Mouse (Mus musculus): ENCODE measurements around the gene Oscp1. TPM values are rescaled to one million over a fixed set of nuclear protein-coding genes. Genes with fewer than 3 reads are reported as not detected.

Oscp1 gene
- total RNA-seq (2021) = 1 to 10 TPM; 4.4 to 4.6 TPM
- long read RNA-seq, experiment 1, full-length matches to known transcripts = 3 of 6 reads
- long read RNA-seq, experiment 1, partial matches to known transcripts = 1 of 6 reads
- long read RNA-seq, experiment 1, other reads (novel, unspliced or antisense) = 2 of 6 reads
- long read RNA-seq, experiment 2, full-length matches to known transcripts = 6 of 9 reads
- long read RNA-seq, experiment 2, partial matches to known transcripts = 1 of 9 reads
- long read RNA-seq, experiment 2, other reads (novel, unspliced or antisense) = 2 of 9 reads

DNA sequence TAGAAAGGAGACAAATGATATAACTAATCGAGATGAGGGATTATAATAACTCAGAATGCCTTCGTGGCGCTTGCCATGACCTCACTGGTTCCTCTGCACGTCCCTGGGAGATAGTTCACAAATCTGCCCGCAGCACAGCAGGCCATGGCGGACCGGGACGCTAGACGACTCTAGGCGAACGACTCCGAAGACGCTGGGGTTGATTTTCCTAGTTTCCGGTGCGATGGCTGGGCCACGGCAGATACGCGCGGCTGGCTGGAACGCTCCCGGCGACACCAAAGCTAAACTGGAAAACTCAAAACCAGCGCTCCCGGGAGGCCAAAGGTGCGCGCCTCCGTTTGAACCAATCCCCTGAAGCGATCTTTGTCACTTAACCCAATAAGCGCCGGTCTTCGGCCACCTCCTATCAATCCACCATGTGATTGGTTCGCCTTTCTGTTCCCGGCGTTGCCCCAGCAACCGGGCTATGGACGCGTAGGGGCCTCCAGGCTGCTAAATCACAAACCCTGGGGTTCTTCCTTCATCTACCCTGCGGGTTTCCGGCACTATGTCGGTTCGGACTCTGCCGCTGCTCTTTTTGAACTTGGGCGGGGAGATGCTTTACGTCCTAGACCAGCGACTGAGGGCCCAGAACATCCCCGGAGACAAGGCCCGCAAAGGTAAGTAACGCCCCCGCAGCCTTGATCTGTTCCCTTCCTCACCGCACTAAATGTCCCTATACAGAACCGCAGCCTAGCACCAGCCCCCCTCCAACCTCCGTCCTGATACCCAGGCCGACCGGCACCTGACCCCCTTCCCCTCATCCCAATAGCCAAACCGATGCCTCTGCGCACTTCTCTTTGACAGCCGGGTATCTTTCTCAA, at the start of gene Oscp1:
Oscp1 (plus strand) TSS at position 432 of the 863 bp plus-strand sequence.
- DNase-seq (ENCODE audit: low spot score in 2 of 2) = peak; percentile 72 to 86

DNA sequence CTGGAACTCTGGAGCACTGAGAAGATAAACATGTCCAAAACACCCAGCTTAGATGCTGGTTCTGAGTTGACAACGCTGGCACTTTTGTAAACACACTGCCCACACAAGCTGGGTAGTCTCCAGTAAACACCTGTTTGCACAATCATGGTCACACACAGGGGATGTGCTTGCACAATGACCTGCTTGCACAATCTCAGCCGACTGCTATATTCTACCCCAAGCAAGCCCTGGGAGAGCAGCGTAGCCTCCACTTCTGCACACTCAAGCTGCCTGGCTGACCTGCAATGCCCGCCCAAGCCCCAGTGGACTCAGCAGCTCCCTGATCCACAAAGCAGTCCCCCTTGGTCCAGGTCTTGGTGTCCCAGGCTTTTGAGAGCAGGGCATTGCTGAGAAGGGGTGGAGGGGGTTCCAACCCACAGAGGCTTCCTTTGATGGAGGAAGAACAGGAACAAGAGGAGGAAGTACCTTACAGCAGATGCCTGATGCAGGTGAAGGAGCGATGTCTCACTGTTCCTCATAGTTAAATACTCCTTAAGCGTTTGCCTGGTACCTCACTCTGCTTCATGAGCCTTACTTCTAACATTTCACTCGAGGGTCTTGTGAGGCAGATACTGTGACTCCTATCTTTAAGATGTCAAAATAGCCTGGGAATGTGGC, 40.6 kb upstream of the Oscp1 start:
- DNase-seq (ENCODE audit: low spot score in 2 of 2) = no peak

DNA sequence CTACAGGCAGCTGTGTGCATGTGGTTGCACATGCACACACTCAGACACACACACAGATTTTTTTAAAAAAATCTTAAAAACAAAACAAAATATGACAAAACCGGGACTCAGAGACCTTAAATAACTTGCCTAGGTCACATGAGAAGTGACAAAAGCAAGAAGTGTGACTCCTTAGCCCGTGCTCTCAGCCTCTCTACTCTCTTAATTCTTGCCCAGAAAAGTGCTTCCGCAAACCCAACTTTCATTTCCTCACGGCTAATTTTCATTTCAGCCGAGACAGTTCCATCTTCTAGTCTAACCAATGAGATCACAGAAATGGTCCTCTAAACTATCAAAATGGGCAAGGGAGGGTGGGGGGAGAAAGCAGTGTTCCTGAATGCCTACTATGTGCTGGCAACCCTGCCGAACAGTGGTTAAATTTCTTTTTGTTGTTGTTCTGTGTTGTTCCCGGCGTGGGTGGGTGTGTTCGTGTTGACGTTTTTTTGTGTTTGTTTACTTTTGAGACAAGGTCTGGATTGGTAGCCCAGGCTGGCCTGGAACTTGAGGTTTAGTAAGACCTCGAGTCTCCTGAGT, 39.3 kb upstream of the Oscp1 start:
- DNase-seq (ENCODE audit: low spot score in 2 of 2) = no peak

GRCm38 (mm10) chr4:126024303-126024900, 34.0 kb upstream of the Oscp1 start, which contains the start of gene Csf3r:
TSS of gene Csf3r (plus strand) at chr4:126024550.
- no peak for DNase-seq (ENCODE audit: low spot score in 2 of 2)

- DNase-seq (ENCODE audit: low spot score in 2 of 2) = no peak
Measured at GRCm38 (mm10) chr4:126025801-126026200, 32.6 kb upstream of the Oscp1 start.

DNA sequence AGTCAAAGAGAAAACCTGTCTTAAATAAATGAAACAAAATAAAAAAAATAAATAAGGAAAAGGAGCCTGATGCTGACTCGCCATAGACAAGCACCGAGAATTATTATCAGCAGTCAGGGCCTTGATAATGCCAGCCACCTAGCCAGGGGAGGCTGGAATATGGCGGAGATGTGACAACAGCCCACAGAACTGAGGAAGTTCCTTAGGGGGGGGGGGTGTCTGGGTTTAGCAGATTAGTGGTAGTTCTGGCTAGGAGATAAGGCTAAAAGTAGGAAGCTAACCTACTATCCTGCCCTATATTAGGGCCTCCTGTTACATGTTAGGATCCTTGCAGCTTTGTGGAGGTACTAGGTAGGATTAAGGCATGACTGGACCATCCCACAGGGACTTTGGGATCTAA, 30.4 kb upstream of the Oscp1 start:
- DNase-seq (ENCODE audit: low spot score in 2 of 2) = no peak

DNA sequence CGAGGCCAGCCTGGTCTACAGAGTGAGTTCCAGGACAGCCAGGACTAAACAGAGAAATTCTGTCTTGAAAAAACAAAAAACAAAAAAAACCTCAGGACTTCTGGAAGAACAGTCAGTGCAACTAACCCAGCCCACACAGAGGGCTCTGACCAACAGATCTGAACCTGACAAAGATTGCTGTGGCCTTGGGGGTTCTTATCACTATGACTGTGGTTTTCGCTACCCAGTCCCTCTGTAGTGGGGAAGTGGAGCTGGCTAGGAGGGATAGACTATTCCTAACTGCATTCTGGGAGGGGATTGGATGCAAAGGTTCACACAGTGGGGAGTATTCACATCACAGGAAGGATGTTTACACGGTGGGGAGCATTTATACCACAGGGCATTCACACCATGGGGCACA, 29.3 kb upstream of the Oscp1 start:
- no peak for DNase-seq (ENCODE audit: low spot score in 2 of 2)

DNA sequence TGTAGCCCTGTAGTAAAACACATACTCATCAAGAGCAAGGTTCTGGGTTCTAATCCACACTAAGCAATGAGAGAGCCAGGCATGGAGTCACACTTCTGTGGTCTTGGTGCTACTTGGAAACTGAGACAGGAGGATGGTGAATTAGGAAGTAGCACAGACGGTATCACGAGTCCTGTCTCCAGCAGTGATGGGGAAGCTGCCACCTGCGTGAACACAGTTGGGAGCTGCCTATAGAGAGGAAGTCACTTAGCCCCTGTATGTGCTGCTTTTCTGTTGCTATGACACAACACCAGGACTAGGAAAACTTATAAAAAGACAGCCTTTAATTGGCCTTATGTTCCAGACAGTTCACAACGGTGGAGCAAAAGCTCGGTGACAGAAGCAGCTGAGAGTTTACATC, 27.7 kb upstream of the Oscp1 start:
- no peak for DNase-seq (ENCODE audit: low spot score in 2 of 2)

DNA sequence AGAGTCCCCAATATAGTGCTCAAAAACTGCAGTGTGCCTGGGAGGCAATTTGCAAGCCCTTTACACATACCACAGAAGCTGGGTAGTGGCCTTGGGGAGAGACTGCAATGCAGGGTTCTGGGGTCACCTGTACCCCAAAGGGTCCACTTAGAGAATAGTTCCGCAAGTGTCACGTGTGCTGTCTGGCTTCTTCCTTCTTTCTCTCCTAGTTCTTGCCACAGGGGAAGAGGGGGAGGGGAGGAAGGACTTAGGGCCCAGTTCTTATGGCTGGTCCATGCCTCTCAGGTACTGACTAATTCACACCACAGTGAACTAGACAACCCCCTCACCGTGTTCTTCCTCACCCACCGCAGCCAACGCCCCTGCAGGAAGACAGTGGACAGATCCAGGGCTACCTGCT, 23.0 kb upstream of the Oscp1 start:
- DNase-seq (ENCODE audit: low spot score in 2 of 2) = no peak

GRCm38 (mm10) chr4:126046851-126047585, 11.3 kb upstream of the Oscp1 start, which contains the start of gene Mrps15:
TSS of gene Mrps15 (plus strand) at chr4:126046925.
- DNase-seq (ENCODE audit: low spot score in 2 of 2) = peak; percentile 68 to 87

- DNase-seq (ENCODE audit: low spot score in 2 of 2) = no peak
Measured at GRCm38 (mm10) chr4:126051617-126052016, 6.7 kb upstream of the Oscp1 start.

DNA sequence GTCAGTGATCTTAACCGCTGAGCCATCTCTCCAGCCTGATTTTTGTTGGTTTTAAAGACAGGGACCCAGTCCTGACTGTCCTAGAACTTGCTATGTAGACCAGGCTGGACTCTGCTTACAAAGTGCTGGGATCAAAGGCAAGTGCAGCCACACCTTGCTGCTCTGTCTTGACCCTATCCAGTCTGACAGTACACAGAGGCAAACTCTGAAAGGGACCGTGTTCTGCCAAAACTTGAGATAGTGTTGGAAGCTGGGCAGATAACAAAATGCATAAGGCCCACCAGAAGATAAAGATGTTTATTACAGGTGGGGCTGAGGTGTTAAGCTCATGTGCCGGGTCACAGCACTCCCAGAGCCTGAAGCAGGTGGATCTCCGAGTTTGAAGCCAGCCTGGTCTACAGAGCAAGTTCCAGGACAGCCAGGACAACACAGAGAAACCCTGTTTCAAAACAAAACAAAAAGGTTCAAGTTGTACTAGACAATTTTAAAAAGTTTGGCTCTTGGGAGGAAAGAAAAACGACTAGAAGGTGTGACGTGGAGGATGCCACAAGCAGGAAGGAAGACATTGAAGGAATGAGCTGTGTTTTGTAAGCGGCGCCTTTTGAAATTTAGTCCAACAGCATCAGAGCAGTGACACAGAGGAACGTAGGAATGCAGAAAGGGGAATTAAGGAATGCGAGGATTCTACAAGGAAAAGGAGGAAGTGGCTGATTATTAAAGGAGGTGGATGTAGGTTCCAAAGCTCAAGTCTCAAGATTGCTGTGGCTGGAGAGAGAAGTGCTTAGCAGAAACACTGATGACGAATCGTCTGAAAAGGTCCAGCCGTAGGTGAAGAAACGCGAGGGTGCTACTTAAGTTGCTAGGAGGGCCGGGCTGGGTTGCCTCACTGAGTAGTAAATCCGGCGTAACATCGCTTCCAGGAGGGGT, 895 bp upstream of the Oscp1 start:
- DNase-seq (ENCODE audit: low spot score in 2 of 2) = no peak

DNA sequence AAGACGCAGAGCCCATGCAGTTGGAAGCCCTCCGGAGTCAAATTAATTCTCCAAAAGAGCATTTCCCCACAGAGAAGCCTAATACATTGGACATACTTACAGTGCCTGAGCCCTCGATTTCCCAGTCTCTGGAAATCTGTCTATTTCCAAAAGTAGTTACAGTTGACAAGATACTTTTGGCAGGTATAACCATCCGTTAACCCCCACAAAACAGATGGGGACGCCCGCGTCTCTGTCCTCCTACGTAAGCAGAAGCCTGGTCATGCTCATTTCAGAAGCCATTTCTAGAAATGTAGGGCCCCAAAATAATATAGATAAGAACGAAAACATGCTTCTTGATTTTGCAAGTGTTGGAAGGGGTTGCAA, 615 bp downstream of the Oscp1 start:
- no peak for DNase-seq (ENCODE audit: low spot score in 2 of 2)

DNA sequence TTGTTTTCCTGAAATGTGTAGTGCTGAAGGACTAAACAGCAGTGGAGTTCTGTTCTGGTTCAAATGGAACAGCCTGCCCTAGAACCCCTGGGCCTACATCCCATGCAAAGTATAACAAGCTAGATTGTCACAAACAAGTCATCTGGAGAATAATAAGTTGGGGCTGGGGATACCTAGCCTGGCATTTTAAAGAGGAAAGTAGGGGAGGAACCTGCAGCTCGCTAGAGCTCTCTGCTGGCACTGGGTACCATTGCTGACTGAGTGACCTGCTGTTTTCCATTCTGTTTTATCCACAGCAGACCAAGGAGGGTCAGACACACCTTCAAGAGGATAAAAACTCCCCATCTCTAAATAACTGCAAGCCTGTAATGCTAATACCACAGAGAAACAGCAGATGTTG, 4.5 kb downstream of the Oscp1 start:
- DNase-seq (ENCODE audit: low spot score in 2 of 2) = no peak

- DNase-seq (ENCODE audit: low spot score in 2 of 2) = no peak
Measured at GRCm38 (mm10) chr4:126065241-126065640, 6.9 kb downstream of the Oscp1 start.

DNA sequence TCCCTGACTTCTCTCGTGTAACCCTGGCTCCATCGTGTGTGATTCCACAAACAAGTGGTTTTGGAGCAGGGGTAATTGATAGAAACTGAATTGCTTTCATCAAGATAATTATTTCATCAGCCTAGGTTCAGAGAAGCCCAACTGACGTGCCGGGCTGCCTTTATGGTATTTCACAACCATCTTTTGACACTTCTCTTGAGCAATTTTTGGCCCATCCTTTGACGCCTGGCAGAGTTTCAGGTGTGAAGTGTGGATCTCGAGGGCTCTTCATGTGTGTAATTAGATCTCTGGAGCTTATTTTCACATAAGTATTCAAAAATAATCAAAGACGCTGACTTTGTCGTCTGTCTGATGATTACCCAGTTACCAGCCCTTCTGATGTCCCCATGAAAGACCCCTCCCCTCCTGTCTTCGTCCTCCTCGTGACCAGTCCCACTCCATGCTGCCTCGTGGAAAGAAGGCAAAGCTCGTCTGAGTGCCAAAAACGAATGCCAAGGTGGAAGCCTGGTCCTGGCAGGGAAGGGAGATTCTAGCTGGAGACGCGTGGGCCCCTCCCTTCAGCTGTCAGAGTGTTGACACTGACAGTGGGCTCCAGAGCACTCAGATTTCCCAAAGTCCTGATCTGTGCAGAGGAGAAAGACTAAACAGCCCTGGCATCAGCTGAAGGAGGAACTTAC, 9.2 kb downstream of the Oscp1 start:
- no peak for DNase-seq (ENCODE audit: low spot score in 2 of 2)

DNA sequence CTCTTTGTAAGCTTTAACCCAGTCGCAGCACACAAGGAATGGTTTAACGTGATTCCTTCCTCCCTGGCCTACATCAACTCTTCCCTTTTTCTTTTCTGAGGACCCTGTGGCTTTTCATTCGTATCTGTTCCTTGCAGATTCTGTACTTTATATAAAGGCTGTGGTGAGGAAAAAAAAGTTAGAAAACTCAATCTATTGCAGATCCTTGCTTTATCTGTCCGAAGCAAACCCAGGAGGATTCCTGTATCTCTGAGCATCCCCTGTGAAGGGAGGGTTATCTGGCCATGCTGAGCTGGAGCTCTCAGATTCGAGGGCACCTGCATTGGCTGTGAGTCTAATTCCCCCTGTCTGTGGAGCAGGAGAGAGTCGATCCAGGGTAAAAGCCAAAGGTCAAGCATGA, 10.5 kb downstream of the Oscp1 start:
- DNase-seq (ENCODE audit: low spot score in 2 of 2) = no peak

DNA sequence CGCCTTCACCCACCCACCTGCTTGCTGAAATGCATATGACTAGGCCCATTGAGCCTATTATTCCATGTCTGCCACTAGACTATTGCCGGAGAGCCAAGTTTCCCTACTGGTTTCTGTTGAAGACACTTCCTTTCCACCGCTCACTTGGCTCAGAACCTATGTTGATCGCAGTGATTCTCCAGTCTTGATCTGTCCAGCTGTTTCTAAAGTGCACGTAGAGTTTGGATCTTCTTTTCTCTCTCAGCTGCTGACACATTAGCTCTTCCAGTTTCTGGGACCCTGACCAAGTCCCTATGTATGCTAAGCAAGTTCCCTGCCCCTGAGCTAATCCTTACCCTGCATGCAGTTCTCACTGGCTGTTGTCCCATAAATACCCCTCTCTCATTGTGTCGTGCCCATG, 19.5 kb downstream of the Oscp1 start:
- no peak for DNase-seq (ENCODE audit: low spot score in 2 of 2)

- DNase-seq (ENCODE audit: low spot score in 2 of 2) = no peak
Measured at GRCm38 (mm10) chr4:126079266-126079665, 20.9 kb downstream of the Oscp1 start.

Data from gastrocnemius, postnatal 4 days (tissue).